Mouse (Mus musculus) hindbrain, embryonic 14.5 days (tissue): Measurements from ENCODE around the gene Tusc2. TPM values are rescaled to one million over a fixed set of nuclear protein-coding genes. Genes with fewer than 3 reads are reported as not detected.
"Not testable (repeated sequence)": the region's sequence is repeated elsewhere in the genome, so short reads cannot be mapped to it uniquely, and the experiment has no call there.

Experiments used
- ATAC-seq: fragments of 200-750 bp; cut with Nextera tagmentation; 2 replicates; pipeline ENCODE4 v1.8.0; 2017; ENCODE audit warnings: moderate number of reproducible peaks, mild to moderate bottlenecking, moderate TSS enrichment, moderate library complexity; ENCODE audit not compliant: low FRiP score
- DNase-seq: peaks from one replicate; pipeline ENCODE4 v3.0.0-alpha.2; 2015; ENCODE audit warnings: low spot score
- H3K27ac ChIP-seq: fragments of 300-500 bp; sonication (generic); 2 replicates; pipeline ENCODE4 v1.5.1; 2014; ENCODE audit warnings: mild to moderate bottlenecking, moderate library complexity
- H3K27me3 ChIP-seq: fragments of 300-500 bp; sonication (generic); 2 replicates; pipeline ENCODE4 v1.6.1; 2014; ENCODE audit warnings: mild to moderate bottlenecking, low read length, mixed read lengths; ENCODE audit not compliant: control insufficient read depth, insufficient read depth
- H3K36me3 ChIP-seq: fragments of 300-500 bp; sonication (generic); replicated peaks from 2 replicates; pipeline ENCODE4 v1.6.1; 2014; ENCODE audit not compliant: control insufficient read depth, insufficient read depth
- H3K4me1 ChIP-seq: fragments of 300-500 bp; sonication (generic); replicated peaks from 2 replicates; pipeline ENCODE4 v1.6.1; 2014; ENCODE audit warnings: antibody characterized with exemption, low read length, mixed read lengths; ENCODE audit not compliant: control insufficient read depth, insufficient read depth
- H3K4me2 ChIP-seq: fragments of 300-500 bp; sonication (generic); replicated peaks from 2 replicates; pipeline ENCODE4 v1.6.1; 2014; ENCODE audit warnings: mild to moderate bottlenecking, moderate library complexity
- H3K4me3 ChIP-seq: fragments of 300-500 bp; sonication (generic); replicated peaks from 2 replicates; pipeline ENCODE4 v1.5.1; 2014; ENCODE audit warnings: mild to moderate bottlenecking, low read length
- H3K9ac ChIP-seq: fragments of 300-500 bp; sonication (generic); 2 replicates; pipeline ENCODE4 v1.6.1; 2014
- H3K9me3 ChIP-seq: fragments of 300-500 bp; sonication (generic); 2 replicates; pipeline ENCODE4 v1.6.1; 2016; ENCODE audit warnings: low read length; ENCODE audit not compliant: control insufficient read depth
- WGBS: fragments of 180-500 bp; shearing (Covaris S2); extraction: QIAGEN DNeasy Blood & Tissue Kit; methylation state at CpG from one replicate; pipeline ENCODE4 v1.1.7; 2014; 5-methylcytosine and 5-hydroxymethylcytosine counted together
- polyA plus RNA-seq: library from polyadenylated mRNA; unstranded; fragments of >200 nt; fragmentation: Nextera tagmentation; extraction: Ambion mirVana; gene quantifications from 2 replicates; pipeline ENCODE4 v1.2.1, GENCODE M21; 2014

Tusc2 gene
- polyA plus RNA-seq, 1 experiment from 2014 or later = 115 TPM

GRCm38 (mm10) chr9:107556346-107556745, 6.7 kb upstream of the Tusc2 start:
- Histone ChIP-seq H3K4me1 (peaks cover 33% of the 10 kb centered on the region), H3K4me2 (peak overlapping the region; percentile 75), H3K9ac (no peak overlapping the region), H3K9me3 (no peaks in the 10 kb centered on the region), H3K27ac (no peak overlapping the region), H3K36me3 (peaks cover 43% of the 10 kb centered on the region), H3K4me3 (0 out of 2 replicates have a peak overlapping the region, but pooled peaks have one; percentile 74), H3K27me3 (peaks cover 18% of the 10 kb centered on the region)
- ATAC-seq (no peak), DNase-seq (no peak)
- WGBS = 91% methylated on average over 3 of the region's 3 CpGs

- H3K4me2 ChIP-seq, H3K9ac ChIP-seq, H3K9me3 ChIP-seq, H3K4me3 ChIP-seq, H3K27ac ChIP-seq, H3K27me3 ChIP-seq, ATAC-seq, DNase-seq: not testable (repeated sequence)
- Histone ChIP-seq H3K36me3 (peaks cover 41% of the 10 kb centered on the region), H3K4me1 (peaks cover 25% of the 10 kb centered on the region)
- 57% methylated on average over 5 of the region's 5 CpGs for WGBS
These were observed 2.5 kb downstream of the Tusc2 start for GRCm38 (mm10) chr9:107565556-107565955.

DNA sequence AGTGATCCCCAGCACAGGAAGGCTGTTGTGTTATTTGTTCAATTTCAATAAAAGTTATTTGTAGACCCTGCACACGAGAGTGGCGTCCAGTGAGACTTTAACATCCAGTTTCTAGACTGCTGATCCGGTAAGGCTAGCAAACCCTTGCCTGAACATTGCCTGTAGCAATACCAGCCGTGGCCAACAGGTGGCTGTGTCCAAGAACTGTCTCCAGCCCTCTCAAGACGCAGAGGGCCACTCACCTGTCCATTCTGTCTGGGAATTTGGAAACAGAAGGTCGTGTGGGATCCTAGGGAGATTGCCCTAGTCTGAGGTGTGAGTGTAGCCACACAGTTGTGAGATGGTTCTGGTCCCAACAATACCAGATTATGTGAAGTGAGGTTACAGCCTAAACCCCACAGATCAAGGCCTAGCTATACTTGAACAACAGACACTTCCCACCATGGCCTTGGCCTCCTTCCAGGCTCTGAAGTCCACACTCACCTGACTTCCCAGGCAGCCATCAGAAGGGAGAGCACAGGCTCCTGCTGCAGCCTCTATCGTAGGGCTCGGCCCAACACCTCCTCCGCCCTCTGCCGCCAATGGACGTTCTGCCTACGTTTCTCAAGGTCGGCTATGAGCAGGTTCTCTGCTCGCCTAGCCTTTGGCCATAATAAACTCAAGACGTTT, 3.1 kb downstream of the Tusc2 start:
- Histone ChIP-seq H3K4me3 (no peak overlapping the region), H3K4me1 (peaks cover 31% of the 10 kb centered on the region), H3K4me2 (peak overlapping the region; percentile 13), H3K9me3 (no peaks in the 10 kb centered on the region), H3K27ac (no peak overlapping the region), H3K36me3 (peaks cover 41% of the 10 kb centered on the region), H3K27me3 (no peaks in the 10 kb centered on the region), H3K9ac (no peak overlapping the region)
- 61% methylated on average over 15 of the region's 15 CpGs for WGBS
- DNase-seq (peak; percentile 73), ATAC-seq (no peak)

GRCm38 (mm10) chr9:107566855-107567254, 3.8 kb downstream of the Tusc2 start:
- H3K4me1 ChIP-seq = peaks cover 38% of the 10 kb centered on the region

DNA sequence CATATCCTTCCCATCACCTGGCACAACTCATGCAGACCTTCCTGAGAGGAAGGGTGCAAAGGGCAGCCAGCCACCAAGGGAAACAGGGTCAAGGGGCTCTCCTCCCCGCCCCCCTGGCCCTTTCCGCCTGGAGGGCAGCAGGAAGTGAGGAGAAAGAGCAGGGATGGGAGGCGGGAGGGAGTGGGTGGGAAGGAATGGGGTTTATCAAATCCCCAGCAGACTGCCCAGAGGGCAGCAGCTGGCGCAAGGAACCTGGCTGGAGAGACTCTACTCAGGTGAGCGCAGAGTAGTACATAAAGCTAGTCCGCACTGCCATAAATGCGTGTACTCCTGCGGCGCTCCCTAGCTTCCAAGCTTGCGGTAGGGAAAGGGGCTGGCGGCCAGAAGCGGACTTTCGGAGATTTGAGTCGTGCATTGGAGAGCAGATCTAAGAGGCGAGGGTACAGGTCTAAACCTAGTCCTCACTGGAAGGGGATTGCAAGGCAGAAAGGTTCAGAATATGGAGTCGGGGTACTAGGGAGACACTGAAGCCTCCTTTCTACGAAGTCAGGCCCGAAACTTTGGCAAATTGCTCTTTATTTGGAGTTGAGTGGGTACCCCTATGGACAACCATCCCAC, 4.8 kb downstream of the Tusc2 start, which contains the start of gene Hyal2:
TSS of gene Hyal2 (plus strand) at position 244 of the 618 bp plus-strand sequence.
- no peaks in the 10 kb centered on the region for H3K27me3 ChIP-seq
- WGBS = 4% methylated on average over 18 of the region's 18 CpGs
- peak within 1 kb of the TSS; percentile 73 for H3K27ac ChIP-seq
- H3K9ac ChIP-seq = peak within 1 kb of the TSS; percentile 87
- no peak for ATAC-seq
- peak within 1 kb of the TSS; percentile 82 for H3K4me3 ChIP-seq
- DNase-seq = no peak
- H3K9me3 ChIP-seq = no peaks in the 10 kb centered on the region
- peak within 1 kb of the TSS; percentile 83 for H3K4me2 ChIP-seq
- H3K4me1 ChIP-seq = peaks cover 38% of the 10 kb centered on the region
- peaks cover 45% of the 10 kb centered on the region for H3K36me3 ChIP-seq

More at GRCm38 (mm10) chr9:107566855-107567254, 3.8 kb downstream of the Tusc2 start:
- no peak overlapping the region for H3K4me3 ChIP-seq
- H3K9ac ChIP-seq = no peak overlapping the region
- H3K27me3 ChIP-seq = no peaks in the 10 kb centered on the region
- DNase-seq (no peak), ATAC-seq (no peak)
- H3K4me2 ChIP-seq = peak overlapping the region; percentile 83
- WGBS = 71% methylated on average over 3 of the region's 3 CpGs
- H3K9me3 ChIP-seq = no peaks in the 10 kb centered on the region
- H3K27ac ChIP-seq = peak overlapping the region; percentile 73; the same call in 1 of the 2 replicates
- peaks cover 41% of the 10 kb centered on the region for H3K36me3 ChIP-seq

DNA sequence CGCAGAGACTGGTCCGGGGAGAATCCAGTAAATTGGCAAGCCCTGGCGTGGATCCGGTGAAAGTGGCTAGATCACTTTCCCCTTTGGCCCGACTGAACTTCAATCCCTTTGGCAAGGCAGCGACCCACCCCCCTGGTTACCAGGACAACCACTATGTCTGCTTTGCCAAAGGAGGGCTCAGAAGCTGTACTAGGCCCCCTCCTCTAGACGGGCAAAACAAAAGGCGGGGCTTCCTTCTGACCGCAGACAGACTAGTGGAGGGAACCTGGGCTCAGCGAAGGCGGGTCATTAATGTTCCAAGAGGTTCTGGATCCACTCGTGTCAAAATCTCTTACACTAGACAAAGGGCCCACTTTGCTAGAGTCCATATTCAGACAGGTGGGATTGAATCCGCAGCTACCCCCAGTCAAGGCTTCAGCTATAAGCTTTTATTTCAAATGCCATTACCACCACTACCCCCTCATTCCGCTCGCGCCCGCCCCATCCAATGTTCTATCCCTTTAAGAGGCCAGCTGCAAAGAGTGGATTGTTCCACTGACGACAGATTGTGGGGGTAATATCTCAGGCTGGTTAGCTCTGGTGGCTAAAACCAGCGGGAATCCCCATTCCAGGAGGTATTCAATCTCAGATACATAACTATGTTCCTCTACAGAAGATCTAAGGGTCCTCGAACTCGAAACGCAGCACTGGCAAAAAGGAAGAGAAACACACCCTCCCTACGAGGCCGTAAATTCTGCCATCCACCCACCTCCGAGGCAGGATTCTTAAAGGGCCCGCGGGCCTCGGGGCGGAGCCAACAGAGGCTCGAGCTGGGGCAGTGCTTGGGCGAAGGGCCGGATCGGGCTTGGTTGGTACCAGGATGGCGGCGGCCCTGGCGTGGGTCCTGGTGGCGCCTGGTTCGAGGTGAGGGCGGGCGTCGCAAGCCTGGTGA, 5.5 kb downstream of the Tusc2 start:
- ATAC-seq = peak; percentile 86
- H3K9me3 ChIP-seq = no peaks in the 10 kb centered on the region
- H3K4me2 ChIP-seq = peak overlapping the region; percentile 83
- H3K27me3 ChIP-seq = no peaks in the 10 kb centered on the region
- peak overlapping the region; percentile 82 for H3K4me3 ChIP-seq
- peak; percentile 88 for DNase-seq
- H3K27ac ChIP-seq = peak overlapping the region; percentile 73
- peaks cover 53% of the 10 kb centered on the region for H3K36me3 ChIP-seq
- WGBS = under 1% methylated on average over 41 of the region's 41 CpGs
- H3K9ac ChIP-seq = peak overlapping the region; percentile 87
- peaks cover 38% of the 10 kb centered on the region for H3K4me1 ChIP-seq

GRCm38 (mm10) chr9:107569270-107569669, 6.2 kb downstream of the Tusc2 start:
- H3K27me3 ChIP-seq = no peaks in the 10 kb centered on the region
- peak overlapping the region; percentile 83 for H3K4me2 ChIP-seq
- peak overlapping the region; percentile 87 for H3K9ac ChIP-seq
- H3K4me3 ChIP-seq = peak overlapping the region; percentile 82
- DNase-seq = no peak
- peaks cover 56% of the 10 kb centered on the region for H3K36me3 ChIP-seq
- ATAC-seq = peak; percentile 28
- 0% methylated on average over 23 of the region's 23 CpGs for WGBS
- peak overlapping the region; percentile 73 for H3K27ac ChIP-seq
- peaks cover 33% of the 10 kb centered on the region for H3K4me1 ChIP-seq
- no peaks in the 10 kb centered on the region for H3K9me3 ChIP-seq

DNA sequence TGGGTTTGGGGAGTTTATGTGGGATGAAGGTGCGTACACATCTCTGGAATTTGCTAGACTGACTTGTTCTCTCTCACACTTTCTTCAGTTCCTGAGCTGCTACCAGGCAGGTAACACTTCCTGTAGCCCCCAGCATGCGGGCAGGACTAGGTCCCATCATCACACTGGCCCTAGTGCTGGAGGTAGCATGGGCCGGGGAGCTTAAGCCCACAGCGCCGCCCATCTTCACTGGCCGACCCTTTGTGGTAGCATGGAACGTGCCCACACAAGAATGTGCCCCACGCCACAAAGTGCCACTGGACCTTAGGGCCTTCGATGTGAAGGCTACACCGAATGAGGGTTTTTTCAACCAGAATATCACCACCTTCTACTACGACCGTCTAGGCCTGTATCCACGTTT, 7.0 kb downstream of the Tusc2 start:
- no peaks in the 10 kb centered on the region for H3K9me3 ChIP-seq
- peak overlapping the region; percentile 82 for H3K4me3 ChIP-seq
- no peaks in the 10 kb centered on the region for H3K27me3 ChIP-seq
- H3K9ac ChIP-seq = peak overlapping the region; percentile 87
- H3K36me3 ChIP-seq = peaks cover 61% of the 10 kb centered on the region
- peak overlapping the region; percentile 83 for H3K4me2 ChIP-seq
- DNase-seq = no peak
- WGBS = 52% methylated on average over 13 of the region's 13 CpGs
- peak overlapping the region; percentile 73 for H3K27ac ChIP-seq
- H3K4me1 ChIP-seq = peaks cover 33% of the 10 kb centered on the region
- ATAC-seq = no peak

GRCm38 (mm10) chr9:107570845-107571244, 7.8 kb downstream of the Tusc2 start:
- Histone ChIP-seq H3K27me3 (no peaks in the 10 kb centered on the region), H3K4me2 (peak overlapping the region; percentile 83), H3K9ac (peak overlapping the region; percentile 87; the same call in 1 of the 2 replicates), H3K4me1 (peaks cover 33% of the 10 kb centered on the region), H3K4me3 (peak overlapping the region; percentile 82; the same call in 1 of the 2 replicates), H3K36me3 (peaks cover 52% of the 10 kb centered on the region), H3K27ac (no peak overlapping the region), H3K9me3 (no peaks in the 10 kb centered on the region)
- ATAC-seq (no peak), DNase-seq (no peak)
- WGBS = 94% methylated on average over 21 of the region's 21 CpGs
